Mouse (Mus musculus): ENCODE measurements around the gene Map3k6. TPM values are rescaled to one million over a fixed set of nuclear protein-coding genes. Genes with fewer than 3 reads are reported as not detected.

Gene Map3k6
- polyA plus RNA-seq, 1 experiment, result 2.4 TPM

DNA sequence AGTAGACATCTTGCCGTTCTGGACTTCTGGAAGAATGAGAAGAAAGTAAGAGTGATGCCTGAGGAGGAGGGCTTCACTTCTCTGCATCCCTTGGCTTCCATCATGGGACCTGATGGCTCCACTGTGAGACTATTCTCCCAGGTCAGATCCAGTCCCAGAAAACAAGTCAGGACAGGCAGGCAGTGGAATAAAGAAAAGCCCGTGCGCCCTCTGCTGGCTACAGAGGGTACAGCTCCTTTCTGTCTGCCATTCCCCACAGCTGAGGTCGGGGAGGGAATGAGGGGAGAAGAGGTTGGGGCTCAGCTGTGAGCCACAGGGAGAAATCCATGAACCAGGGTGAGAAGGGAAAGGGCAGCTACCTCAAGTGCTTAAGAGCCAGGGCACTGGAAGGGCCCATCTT lies 61.2 kb downstream of the Map3k6 start:
- TF ChIP-seq CTCF (IDR thresholded peaks at IDR 0.05; ENCODE audit: borderline replicate concordance, extremely low read depth, insufficient read depth, insufficient read length), result peak; percentile 96
- TF ChIP-seq POLR2A (IDR thresholded peaks at IDR 0.05; ENCODE audit: borderline replicate concordance, extremely low read depth, insufficient read depth, insufficient read length, poor library complexity, severe bottlenecking), result no peak
- peak; percentile 73 for DNase-seq (ENCODE audit: low read depth)

Other genes with a start within 250 kb of the Map3k6 start
- gene Ahdc1, start 229.6 kb upstream of the Map3k6 start, polyA plus RNA-seq (2012; rRNA removed), result 20.9 and 43.2 TPM in 2 replicates
- 19.0 and 25.5 TPM in 2 replicates for gene Wasf2, start 110.3 kb upstream of the Map3k6 start, polyA plus RNA-seq (2012; rRNA removed)
- 0.74 and 0.85 TPM in 2 replicates for gene Cd164l2, start 28.7 kb upstream of the Map3k6 start, polyA plus RNA-seq (2012; rRNA removed)
- gene Gpr3, start 28.3 kb upstream of the Map3k6 start, polyA plus RNA-seq (2012; rRNA removed), result 2.7 and 3.1 TPM in 2 replicates
- gene Sytl1, start 22.3 kb downstream of the Map3k6 start, polyA plus RNA-seq (2012; rRNA removed), result 1.5 and 2.6 TPM in 2 replicates
- 120 and 154 TPM in 2 replicates for gene Tmem222, start 37.0 kb downstream of the Map3k6 start, polyA plus RNA-seq (2012; rRNA removed)
- gene Wdtc1, start 112.7 kb downstream of the Map3k6 start, polyA plus RNA-seq (2012; rRNA removed), result 38.6 and 49.6 TPM in 2 replicates
- gene Slc9a1, start 128.9 kb downstream of the Map3k6 start, polyA plus RNA-seq (2012; rRNA removed), result 23.4 and 33.1 TPM in 2 replicates
- gene Tent5b, start 239.3 kb downstream of the Map3k6 start, polyA plus RNA-seq (2012; rRNA removed), result 0.19 and 0.45 TPM in 2 replicates